Mouse (Mus musculus): ENCODE measurements around the gene Zfand3. TPM values are rescaled to one million over a fixed set of nuclear protein-coding genes. Genes with fewer than 3 reads are reported as not detected.

Zfand3 gene
- polyA plus RNA-seq (2014; fragmentation: Nextera tagmentation; extraction: Ambion mirVana): 61.7 and 61.8 TPM in 2 replicates

DNA sequence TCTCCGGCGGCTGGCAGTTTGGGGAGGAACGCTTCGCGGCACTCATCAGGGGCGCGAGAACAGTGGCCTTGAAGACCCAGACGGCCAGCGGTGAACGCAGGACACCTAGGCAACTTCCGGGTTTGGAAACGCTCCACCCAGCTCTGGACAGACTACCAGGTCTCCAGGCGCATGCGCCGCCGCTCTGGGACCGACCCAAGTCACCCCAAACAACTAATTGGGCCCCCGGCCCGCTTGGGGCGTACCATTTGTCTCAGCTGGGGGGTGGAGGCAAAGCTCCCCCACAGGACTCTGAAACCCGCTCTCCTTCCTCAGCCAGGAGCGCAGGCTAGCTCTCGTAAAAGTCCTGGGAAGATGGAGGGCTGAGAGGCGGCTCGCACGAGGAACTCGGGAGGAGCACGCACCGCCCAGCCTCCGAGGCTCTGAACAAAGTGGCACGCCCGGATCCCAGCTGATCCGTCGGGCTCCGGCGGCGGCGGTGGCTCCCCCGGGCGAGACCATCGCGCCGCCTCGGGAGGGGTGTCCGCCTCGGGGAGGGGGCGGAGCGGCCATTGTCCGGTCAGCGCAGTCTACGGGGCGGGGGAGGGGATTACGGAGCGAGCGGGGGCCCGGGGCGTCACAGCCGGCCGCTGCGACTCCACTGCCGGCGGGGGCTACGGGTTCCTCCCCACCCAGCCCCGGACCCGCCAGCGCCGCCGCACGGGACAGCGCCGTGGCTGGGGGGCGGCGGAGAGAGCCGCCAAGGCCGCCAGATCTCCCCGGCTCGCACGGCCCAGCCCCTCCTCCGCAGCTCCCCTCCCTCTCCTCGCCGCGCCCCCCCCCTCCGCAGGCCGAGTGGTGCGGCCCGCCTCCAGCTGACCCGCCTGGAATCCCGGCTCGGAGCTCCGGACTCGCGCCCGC, at the start of gene Zfand3:
Gene Zfand3 (plus strand): TSS at position 531 of the 900 bp plus-strand sequence.
- H3K36me3 ChIP-seq (ENCODE audit: control insufficient read depth, insufficient read depth, low read length): no peaks in the 10 kb centered on the region
- H3K27me3 ChIP-seq (ENCODE audit: control insufficient read depth, insufficient read depth, low read length): no peaks in the 10 kb centered on the region
- ATAC-seq (ENCODE audit: low FRiP score) (peak; percentile 93), DNase-seq (ENCODE audit: low spot score) (peak; percentile 97)
- H3K4me1 ChIP-seq (replicated peaks; ENCODE audit: control insufficient read depth, insufficient read depth, low read length): peaks cover 7% of the 10 kb centered on the region
- 1% methylated on average over 52 of the region's 93 CpGs for WGBS
- peak within 1 kb of the TSS; percentile 100 for H3K27ac ChIP-seq (ENCODE audit: low read depth, low read length)
- H3K9me3 ChIP-seq (ENCODE audit: control insufficient read depth, low read length): no peaks in the 10 kb centered on the region
- H3K4me3 ChIP-seq (ENCODE audit: low read depth, low read length): peak within 1 kb of the TSS; percentile 94
- peak within 1 kb of the TSS; percentile 68 for H3K4me2 ChIP-seq (replicated peaks; ENCODE audit: low read depth, low read length)
- H3K9ac ChIP-seq (ENCODE audit: low read depth, low read length): peak within 1 kb of the TSS; percentile 96

- WGBS: 64% methylated on average over 8 of the region's 8 CpGs
- H3K4me3 ChIP-seq (ENCODE audit: low read depth, low read length): no peak overlapping the region
- H3K4me1 ChIP-seq (replicated peaks; ENCODE audit: control insufficient read depth, insufficient read depth, low read length): no peaks in the 10 kb centered on the region
- DNase-seq (ENCODE audit: low spot score) (no peak), ATAC-seq (ENCODE audit: low FRiP score) (no peak)
- no peak overlapping the region for H3K4me2 ChIP-seq (replicated peaks; ENCODE audit: low read depth, low read length)
- H3K9ac ChIP-seq (ENCODE audit: low read depth, low read length): no peak overlapping the region
- no peaks in the 10 kb centered on the region for H3K36me3 ChIP-seq (ENCODE audit: control insufficient read depth, insufficient read depth, low read length)
- no peak overlapping the region for H3K27ac ChIP-seq (ENCODE audit: low read depth, low read length)
- H3K27me3 ChIP-seq (ENCODE audit: control insufficient read depth, insufficient read depth, low read length): no peaks in the 10 kb centered on the region
- H3K9me3 ChIP-seq (ENCODE audit: control insufficient read depth, low read length): no peaks in the 10 kb centered on the region
These were observed 48.7 kb upstream of the Zfand3 start for GRCm38 (mm10) chr17:29955880-29956279.

DNA sequence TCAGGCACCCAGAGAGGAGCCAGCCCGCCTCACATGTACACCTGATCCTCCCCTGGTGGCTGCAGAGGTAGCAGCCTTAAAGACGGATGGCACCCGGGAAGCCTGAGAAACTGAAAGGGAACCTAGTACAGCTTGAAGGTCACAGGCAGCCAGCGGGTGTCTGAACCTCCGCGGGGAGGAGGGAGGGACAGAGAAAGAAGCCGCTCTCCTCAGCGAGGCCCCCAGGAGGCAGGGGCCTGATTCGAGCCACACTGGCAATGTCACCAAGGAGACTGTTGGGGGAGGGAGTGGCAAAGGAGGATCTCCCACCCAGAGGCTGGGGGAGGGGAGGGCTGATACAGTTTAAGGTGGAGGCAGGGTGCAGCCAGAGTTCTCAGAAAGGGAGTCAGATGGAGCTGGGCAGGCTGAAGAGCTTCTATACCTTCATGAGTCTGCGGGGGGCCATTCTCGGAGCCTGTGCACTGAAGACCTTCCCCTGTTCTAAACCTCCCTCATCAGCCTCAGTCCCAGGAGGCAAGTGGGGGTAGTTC, 40.7 kb upstream of the Zfand3 start:
- WGBS: 3% methylated on average over 11 of the region's 11 CpGs

GRCm38 (mm10) chr17:29965506-29965905, 39.0 kb upstream of the Zfand3 start:
- Histone ChIP-seq H3K27me3 (ENCODE audit: control insufficient read depth, insufficient read depth, low read length) (no peaks in the 10 kb centered on the region), H3K36me3 (ENCODE audit: control insufficient read depth, insufficient read depth, low read length) (no peaks in the 10 kb centered on the region), H3K4me1 (replicated peaks; ENCODE audit: control insufficient read depth, insufficient read depth, low read length) (peaks cover 23% of the 10 kb centered on the region), H3K9ac (ENCODE audit: low read depth, low read length) (no peak overlapping the region), H3K4me2 (replicated peaks; ENCODE audit: low read depth, low read length) (no peak overlapping the region), H3K27ac (ENCODE audit: low read depth, low read length) (no peak overlapping the region), H3K9me3 (ENCODE audit: control insufficient read depth, low read length) (no peaks in the 10 kb centered on the region), H3K4me3 (ENCODE audit: low read depth, low read length) (no peak overlapping the region)
- 5% methylated on average over 5 of the region's 5 CpGs for WGBS
- DNase-seq (ENCODE audit: low spot score) (peak; percentile 31), ATAC-seq (ENCODE audit: low FRiP score) (peak; percentile 30; the same call in 1 of the 2 replicates)

More for the DNA sequence above, 40.7 kb upstream of the Zfand3 start:
- Histone ChIP-seq H3K9ac (ENCODE audit: low read depth, low read length) (peak overlapping the region; percentile 15; the same call in 1 of the 2 replicates), H3K4me1 (replicated peaks; ENCODE audit: control insufficient read depth, insufficient read depth, low read length) (peaks cover 23% of the 10 kb centered on the region), H3K4me3 (ENCODE audit: low read depth, low read length) (no peak overlapping the region), H3K9me3 (ENCODE audit: control insufficient read depth, low read length) (no peaks in the 10 kb centered on the region), H3K4me2 (replicated peaks; ENCODE audit: low read depth, low read length) (peak overlapping the region; percentile 25; the same call in 1 of the 2 replicates), H3K36me3 (ENCODE audit: control insufficient read depth, insufficient read depth, low read length) (no peaks in the 10 kb centered on the region), H3K27me3 (ENCODE audit: control insufficient read depth, insufficient read depth, low read length) (no peaks in the 10 kb centered on the region), H3K27ac (ENCODE audit: low read depth, low read length) (no peak overlapping the region)
- DNase-seq (ENCODE audit: low spot score) (peak; percentile 39), ATAC-seq (ENCODE audit: low FRiP score) (no peak)

DNA sequence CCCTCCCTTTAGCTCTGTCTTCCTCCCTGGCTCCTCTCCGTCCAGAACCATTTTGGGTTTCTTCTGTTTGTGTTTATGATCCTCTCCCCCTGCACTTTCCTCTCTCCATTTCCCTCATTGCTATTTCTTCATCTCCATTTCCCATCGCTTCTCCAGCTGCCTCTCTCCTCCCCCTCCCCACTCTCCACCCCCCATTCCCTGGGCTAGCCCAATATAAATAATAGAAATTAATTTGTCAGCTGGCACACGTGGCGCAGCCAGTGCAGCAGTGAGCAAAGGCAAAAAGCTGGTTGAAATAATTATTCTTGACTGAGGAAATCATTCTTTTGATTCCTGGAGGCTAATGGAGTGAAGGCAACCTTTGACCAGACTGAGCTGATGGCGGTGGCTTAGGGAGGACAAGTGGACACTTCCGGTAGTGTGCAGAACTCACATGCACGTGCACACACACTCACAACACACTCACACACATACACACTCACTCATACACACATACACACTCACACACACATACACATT, 34.4 kb upstream of the Zfand3 start, which contains the start of gene Mdga1:
Gene Mdga1 (minus strand): TSS at position 51 of the 519 bp plus-strand sequence.
- H3K4me3 ChIP-seq (ENCODE audit: low read depth, low read length): no peak within 1 kb of the TSS
- WGBS: 75% methylated on average over 7 of the region's 7 CpGs
- H3K4me2 ChIP-seq (replicated peaks; ENCODE audit: low read depth, low read length): no peak within 1 kb of the TSS
- peaks cover 6% of the 10 kb centered on the region for H3K4me1 ChIP-seq (replicated peaks; ENCODE audit: control insufficient read depth, insufficient read depth, low read length)
- no peaks in the 10 kb centered on the region for H3K27me3 ChIP-seq (ENCODE audit: control insufficient read depth, insufficient read depth, low read length)
- no peak for DNase-seq (ENCODE audit: low spot score)
- H3K9ac ChIP-seq (ENCODE audit: low read depth, low read length): no peak within 1 kb of the TSS
- no peaks in the 10 kb centered on the region for H3K9me3 ChIP-seq (ENCODE audit: control insufficient read depth, low read length)
- no peak within 1 kb of the TSS for H3K27ac ChIP-seq (ENCODE audit: low read depth, low read length)
- ATAC-seq (ENCODE audit: low FRiP score): no peak
- H3K36me3 ChIP-seq (ENCODE audit: control insufficient read depth, insufficient read depth, low read length): no peaks in the 10 kb centered on the region

DNA sequence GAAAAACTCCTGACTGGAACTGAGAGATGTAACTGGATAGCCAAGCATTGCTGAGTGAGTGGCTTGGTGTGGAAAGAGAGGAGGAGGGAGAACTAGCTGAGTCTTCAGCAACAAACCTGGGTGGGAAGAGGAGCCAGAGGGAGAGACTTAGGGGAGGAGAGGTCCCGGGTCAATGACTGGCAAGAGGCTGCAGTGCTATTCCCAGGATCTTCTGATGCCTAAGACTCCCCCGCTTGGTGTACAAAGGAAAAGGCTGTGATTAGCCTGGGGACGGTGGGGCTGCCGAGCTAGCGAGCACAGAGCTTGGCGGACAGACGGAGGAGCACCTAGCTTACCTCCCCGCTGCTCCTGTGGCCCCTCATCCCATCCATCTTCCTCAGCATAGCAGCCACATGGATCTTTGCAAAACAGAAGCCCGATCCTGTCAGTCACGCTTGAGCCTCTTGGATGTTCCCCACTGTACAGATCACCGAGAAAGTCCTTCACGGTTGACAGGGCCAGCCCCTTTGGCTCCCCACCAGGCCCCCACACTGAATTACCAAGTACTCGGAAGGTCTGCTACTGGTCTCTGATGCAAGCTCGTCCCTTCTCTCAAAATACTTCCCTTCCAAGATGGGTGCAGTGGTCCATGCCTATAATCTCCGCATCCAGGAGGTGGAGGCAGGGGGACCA, 32.6 kb upstream of the Zfand3 start:
- Histone ChIP-seq H3K36me3 (ENCODE audit: control insufficient read depth, insufficient read depth, low read length) (no peaks in the 10 kb centered on the region), H3K4me2 (replicated peaks; ENCODE audit: low read depth, low read length) (no peak overlapping the region), H3K4me1 (replicated peaks; ENCODE audit: control insufficient read depth, insufficient read depth, low read length) (no peaks in the 10 kb centered on the region), H3K27ac (ENCODE audit: low read depth, low read length) (no peak overlapping the region), H3K9ac (ENCODE audit: low read depth, low read length) (no peak overlapping the region), H3K9me3 (ENCODE audit: control insufficient read depth, low read length) (no peaks in the 10 kb centered on the region), H3K27me3 (ENCODE audit: control insufficient read depth, insufficient read depth, low read length) (no peaks in the 10 kb centered on the region), H3K4me3 (ENCODE audit: low read depth, low read length) (no peak overlapping the region)
- 39% methylated on average over 15 of the region's 15 CpGs for WGBS
- ATAC-seq (ENCODE audit: low FRiP score) (no peak), DNase-seq (ENCODE audit: low spot score) (no peak)

DNA sequence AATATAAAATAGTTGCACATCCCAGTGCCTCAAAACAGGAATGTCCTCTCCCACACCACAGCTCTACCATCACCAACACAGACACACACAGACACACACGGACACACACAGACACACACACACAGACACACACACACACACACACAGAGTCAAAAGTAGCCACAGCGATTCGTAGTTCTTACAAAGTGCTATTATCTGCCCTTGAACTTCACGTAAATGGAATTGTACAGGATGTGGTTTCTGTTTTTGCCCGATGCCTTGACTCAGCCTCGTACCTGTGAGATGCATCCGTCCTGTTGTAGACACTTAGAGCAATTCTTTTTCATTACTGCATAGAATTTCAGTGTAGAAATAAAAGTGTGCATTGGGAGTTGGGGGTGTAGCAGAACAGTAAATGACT, 31.3 kb upstream of the Zfand3 start:
- H3K4me2 ChIP-seq (replicated peaks; ENCODE audit: low read depth, low read length): no peak overlapping the region
- no peaks in the 10 kb centered on the region for H3K27me3 ChIP-seq (ENCODE audit: control insufficient read depth, insufficient read depth, low read length)
- no peaks in the 10 kb centered on the region for H3K9me3 ChIP-seq (ENCODE audit: control insufficient read depth, low read length)
- no peak for DNase-seq (ENCODE audit: low spot score)
- H3K4me1 ChIP-seq (replicated peaks; ENCODE audit: control insufficient read depth, insufficient read depth, low read length): no peaks in the 10 kb centered on the region
- no peak overlapping the region for H3K4me3 ChIP-seq (ENCODE audit: low read depth, low read length)
- H3K27ac ChIP-seq (ENCODE audit: low read depth, low read length): no peak overlapping the region
- ATAC-seq (ENCODE audit: low FRiP score): no peak
- H3K36me3 ChIP-seq (ENCODE audit: control insufficient read depth, insufficient read depth, low read length): no peaks in the 10 kb centered on the region
- no peak overlapping the region for H3K9ac ChIP-seq (ENCODE audit: low read depth, low read length)
- 97% methylated on average over 7 of the region's 7 CpGs for WGBS

GRCm38 (mm10) chr17:29975731-29976130, 28.8 kb upstream of the Zfand3 start:
- Histone ChIP-seq H3K4me3 (ENCODE audit: low read depth, low read length) (no peak overlapping the region), H3K9me3 (ENCODE audit: control insufficient read depth, low read length) (no peaks in the 10 kb centered on the region), H3K27ac (ENCODE audit: low read depth, low read length) (no peak overlapping the region), H3K27me3 (ENCODE audit: control insufficient read depth, insufficient read depth, low read length) (no peaks in the 10 kb centered on the region), H3K4me2 (replicated peaks; ENCODE audit: low read depth, low read length) (no peak overlapping the region), H3K9ac (ENCODE audit: low read depth, low read length) (no peak overlapping the region), H3K36me3 (ENCODE audit: control insufficient read depth, insufficient read depth, low read length) (no peaks in the 10 kb centered on the region), H3K4me1 (replicated peaks; ENCODE audit: control insufficient read depth, insufficient read depth, low read length) (no peaks in the 10 kb centered on the region)
- ATAC-seq (ENCODE audit: low FRiP score): 0 out of 2 replicates have a peak, but pooled peaks have one; percentile 27
- DNase-seq (ENCODE audit: low spot score): peak; percentile 90
- WGBS: 6% methylated on average over 8 of the region's 8 CpGs

Measured in hindbrain, embryonic 11.5 days (tissue).